31 mouse cellular contexts compared by ENCODE assay signal in the genomic region with DNA sequence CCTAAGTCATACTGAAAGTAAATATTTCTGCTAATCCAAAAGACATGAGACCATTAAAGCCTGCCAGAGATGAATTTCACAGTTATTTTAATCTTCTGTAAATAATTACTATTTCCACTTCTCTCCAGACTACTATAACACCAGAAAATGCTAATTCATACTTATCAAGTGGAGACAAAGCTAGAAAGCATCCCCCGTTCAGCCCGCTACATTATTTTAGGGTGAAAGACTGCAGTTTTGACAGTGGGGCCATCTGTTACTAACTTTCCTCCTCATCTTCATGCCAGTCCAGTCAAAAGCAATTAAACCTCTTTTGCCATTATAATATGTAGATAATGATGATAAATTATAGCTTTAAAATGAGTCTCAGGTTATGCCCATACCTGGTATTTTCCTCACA.
"Had no signal": no experiment of that assay in that cellular context is flagged by ENCODE, and none has a peak within 500 bp of the region (broad histone marks: within the 10 kb centered on the region; RNA-seq: fewer than 3 reads in every experiment).

No protein-coding gene starts in this region.

- H3K4me3 ChIP-seq: limb, embryonic 10.5 days; limb, embryonic 12.5 days; limb, embryonic 13.5 days; limb, embryonic 15.5 days; liver, embryonic 12.5 days; liver, embryonic 13.5 days; liver, embryonic 15.5 days; lung, embryonic 15.5 days; megakaryocyte, embryonic 14.5 days; midbrain, embryonic 10.5 days; midbrain, embryonic 12.5 days; midbrain, embryonic 13.5 days; midbrain, embryonic 15.5 days; myocyte had no signal

- H3K27me3 ChIP-seq: limb, embryonic 12.5 days; limb, embryonic 13.5 days; limb, embryonic 15.5 days; liver, embryonic 12.5 days; liver, embryonic 13.5 days; liver, embryonic 15.5 days; lung, embryonic 15.5 days; megakaryocyte, embryonic 14.5 days; midbrain, embryonic 15.5 days had no signal

- H3K9ac ChIP-seq: limb, embryonic 12.5 days; limb, embryonic 13.5 days; limb, embryonic 15.5 days; liver, embryonic 12.5 days; liver, embryonic 13.5 days; liver, embryonic 14.5 days; liver, embryonic 15.5 days; liver, postnatal 0 days; lung, embryonic 14.5 days; lung, embryonic 15.5 days; midbrain, embryonic 12.5 days; midbrain, embryonic 13.5 days; midbrain, embryonic 15.5 days had no signal

- H3K36me3 ChIP-seq: limb, embryonic 10.5 days; limb, embryonic 12.5 days; limb, embryonic 13.5 days; limb, embryonic 15.5 days; liver, embryonic 12.5 days; liver, embryonic 13.5 days; liver, embryonic 15.5 days; lung, embryonic 15.5 days; midbrain, embryonic 10.5 days; midbrain, embryonic 12.5 days; midbrain, embryonic 13.5 days; midbrain, embryonic 15.5 days had no signal

- ATAC-seq: liver, embryonic 12.5 days; liver, postnatal 0 days; lung, postnatal 0 days; midbrain, embryonic 13.5 days; midbrain, embryonic 15.5 days; midbrain, embryonic 16.5 days had no signal

- H3K4me1 ChIP-seq: limb, embryonic 15.5 days; liver, embryonic 12.5 days; liver, embryonic 13.5 days; liver, embryonic 15.5 days; lung, embryonic 15.5 days; megakaryocyte, embryonic 14.5 days; midbrain, embryonic 10.5 days; midbrain, embryonic 12.5 days; midbrain, embryonic 15.5 days had no signal

- DNase-seq: left cerebral cortex, postnatal 4 days; liver; liver, embryonic 13.5 days; liver, postnatal 0 days; lung, adult 18-20 months; lung, adult 2 months; lung, embryonic 14.5 days; lung, postnatal 10 days; lung, postnatal 14 days; lung, postnatal 36 days; lung, postnatal 4 days; midbrain, embryonic 14.5 days had no signal

- H3K27ac ChIP-seq: limb, embryonic 10.5 days; limb, embryonic 12.5 days; limb, embryonic 13.5 days; limb, embryonic 15.5 days; liver, embryonic 12.5 days; liver, embryonic 13.5 days; liver, embryonic 14.5 days; liver, embryonic 15.5 days; lung, embryonic 15.5 days; macrophage; midbrain, embryonic 10.5 days; midbrain, embryonic 12.5 days; midbrain, embryonic 13.5 days; midbrain, embryonic 15.5 days had no signal

- H3K4me2 ChIP-seq: limb, embryonic 12.5 days; limb, embryonic 13.5 days; limb, embryonic 15.5 days; liver, embryonic 11.5 days; liver, embryonic 12.5 days; liver, embryonic 13.5 days; liver, embryonic 15.5 days; lung, embryonic 14.5 days; lung, embryonic 15.5 days; midbrain, embryonic 11.5 days; midbrain, embryonic 12.5 days; midbrain, embryonic 13.5 days; midbrain, embryonic 15.5 days had no signal

- H3K9me3 ChIP-seq: limb, embryonic 10.5 days; limb, embryonic 12.5 days; limb, embryonic 13.5 days; limb, embryonic 15.5 days; liver, embryonic 12.5 days; liver, embryonic 13.5 days; liver, embryonic 15.5 days; lung, embryonic 15.5 days; midbrain, embryonic 10.5 days; midbrain, embryonic 12.5 days; midbrain, embryonic 13.5 days; midbrain, embryonic 15.5 days had no signal
